Mouse (Mus musculus): ENCODE results near the gene Chst11.

DNA sequence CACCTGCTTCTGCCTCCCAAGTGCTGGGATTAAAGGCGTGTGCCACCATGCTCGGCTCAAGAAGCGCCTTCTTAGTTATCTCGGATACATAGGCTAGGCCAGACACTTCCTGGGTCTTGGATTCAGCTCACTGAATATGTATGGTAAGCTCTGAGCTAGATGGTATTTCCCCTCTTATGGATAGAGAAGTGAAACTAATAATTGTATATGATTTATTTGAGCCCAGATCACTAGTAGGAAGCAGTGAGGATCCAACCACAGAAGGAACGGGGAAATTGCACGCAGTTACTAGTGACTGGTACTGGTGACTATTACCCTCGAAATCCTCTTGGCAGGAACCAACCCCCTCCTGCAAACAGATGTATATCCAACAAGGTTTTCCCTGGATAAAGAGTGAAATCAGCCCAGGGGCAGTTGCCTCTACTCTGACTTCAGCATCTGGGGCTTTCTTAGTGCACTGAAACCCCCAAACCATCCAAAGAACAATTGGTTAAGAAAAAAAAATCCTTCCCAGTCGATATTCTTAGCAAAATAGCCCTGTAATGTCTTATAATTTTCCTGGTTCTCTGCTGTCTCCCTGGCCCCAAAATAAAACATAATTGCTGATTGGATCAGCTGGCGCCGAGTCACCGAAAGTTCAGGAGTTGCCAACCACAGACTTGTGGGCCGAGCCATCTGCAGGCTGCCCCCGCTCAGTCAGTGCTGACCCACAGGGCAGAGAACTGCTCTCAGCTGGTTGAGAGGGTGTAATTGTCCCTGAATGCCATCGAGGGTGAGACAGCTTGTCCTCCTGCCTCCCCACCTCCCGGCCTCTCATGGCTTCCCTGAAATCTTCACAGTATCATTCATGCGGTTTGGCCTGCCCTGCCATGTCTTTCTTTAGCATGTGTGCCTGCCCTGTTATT, 109.8 kb downstream of the Chst11 start:
- TF ChIP-seq POLR2A (IDR thresholded peaks at IDR 0.05; ENCODE audit: insufficient read length, low read depth) (peak; percentile 62), MYOD1 (IDR thresholded peaks at IDR 0.05; ENCODE audit: control insufficient read depth in 1 of 3, insufficient read length in 2 of 3, low read depth in 2 of 3) (peak in 2 of 3 experiments; percentile 66 to 92), POLR2AphosphoS2 (IDR thresholded peaks at IDR 0.05; ENCODE audit: insufficient read length, low read depth) (no peak), SRF (IDR thresholded peaks at IDR 0.05; ENCODE audit: control insufficient read depth, insufficient read length, low read depth) (no peak), USF1 (IDR thresholded peaks at IDR 0.05; ENCODE audit: low read depth) (peak; percentile 3)

All from myocyte (in vitro differentiated cells).